Comparison of ENCODE assay signal across 14 mouse cellular contexts in the genomic region with DNA sequence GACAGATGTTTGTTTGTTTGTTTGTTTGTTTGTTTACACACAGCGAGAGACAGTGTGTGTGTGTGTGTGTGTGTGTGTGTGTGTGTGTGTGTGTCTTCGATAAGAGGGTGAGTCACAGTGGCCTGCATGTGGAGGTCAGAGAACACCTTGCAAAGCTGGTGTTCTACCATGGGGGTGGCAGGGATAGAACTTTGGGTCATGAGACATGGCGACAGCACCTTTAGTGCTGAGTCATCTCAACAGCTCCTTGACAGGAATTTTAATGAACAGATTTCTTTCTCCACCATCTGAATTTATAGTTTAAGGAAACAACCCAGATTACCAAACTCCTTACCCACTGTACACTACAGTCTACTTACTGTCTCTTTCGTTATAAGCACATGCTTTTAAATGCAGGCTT. TPM values are rescaled to one million over a fixed set of nuclear protein-coding genes. Genes with fewer than 3 reads are reported as not detected.
DNase-seq lines count a peak whose midpoint lies in the region; ATAC-seq and TF ChIP-seq lines count a peak whose summit lies in the region.
"Had no signal": no experiment of that assay in that cellular context is flagged by ENCODE, and none has a peak within 500 bp of the region (broad histone marks: within the 10 kb centered on the region; RNA-seq: fewer than 3 reads in every experiment).

No protein-coding gene starts in this region.

- no peaks in the 10 kb centered on the region for H3K9me3 ChIP-seq in heart, postnatal 0 days (replicated peaks; ENCODE audit: control insufficient read depth, low read length)
- H3K9me3 ChIP-seq in ES-Bruce4 (replicated peaks; ENCODE audit: control insufficient read depth, insufficient read depth, low read length, poor library complexity, severe bottlenecking): no peaks in the 10 kb centered on the region
- H3K9me3 ChIP-seq in liver, embryonic 13.5 days (replicated peaks): no peaks in the 10 kb centered on the region
- no peaks in the 10 kb centered on the region for H3K9me3 ChIP-seq in hindbrain, embryonic 14.5 days (ENCODE audit: control insufficient read depth, low read length)
- H3K9me3 ChIP-seq in forebrain, embryonic 16.5 days (ENCODE audit: control insufficient read depth, low read length): no peaks in the 10 kb centered on the region
- H3K9me3 ChIP-seq: embryonic facial prominence, embryonic 15.5 days; hindbrain, embryonic 10.5 days; limb, embryonic 15.5 days had no signal

- WGBS in heart, postnatal 0 days: 68% methylated on average over 4 of the region's 4 CpGs
- WGBS in liver, embryonic 13.5 days (ENCODE audit: insufficient replicate concordance): 80% methylated on average over 4 of the region's 4 CpGs
- 86% methylated on average over 4 of the region's 4 CpGs for whole genome bisulfite sequencing in hindbrain, embryonic 14.5 days
- WGBS in forebrain, embryonic 16.5 days: 92% methylated on average over 4 of the region's 4 CpGs

- no peak for DNase-seq in gastrocnemius, adult 2 months
- no peak for DNase-seq in gastrocnemius, adult 18-20 months (ENCODE audit: low spot score)
- DNase-seq in heart, postnatal 0 days (ENCODE audit: low spot score): peak; percentile 21
- DNase-seq in heart, adult 18-20 months: no peak
- DNase-seq in liver, embryonic 13.5 days: no peak
- DNase-seq in hindbrain, embryonic 14.5 days (ENCODE audit: low spot score): no peak
- DNase-seq: cerebellum, adult 18-20 months; lung, postnatal 36 days; thymus, postnatal 36 days had no signal

- peak overlapping the region; percentile 49 for H3K4me3 ChIP-seq in gastrocnemius, adult 2 months
- H3K4me3 ChIP-seq in heart, postnatal 0 days (ENCODE audit: low read depth, low read length): 0 out of 2 replicates have a peak overlapping the region, but pooled peaks have one; percentile 1
- H3K4me3 ChIP-seq in ES-Bruce4 (ENCODE audit: low read depth, low read length): no peak overlapping the region
- no peak overlapping the region for H3K4me3 ChIP-seq in liver, embryonic 13.5 days (replicated peaks)
- no peak overlapping the region for H3K4me3 ChIP-seq in hindbrain, embryonic 14.5 days (replicated peaks; ENCODE audit: low read length)
- H3K4me3 ChIP-seq in forebrain, embryonic 16.5 days (replicated peaks; ENCODE audit: low read length): no peak overlapping the region
- H3K4me3 ChIP-seq: embryonic facial prominence, embryonic 15.5 days; hindbrain, embryonic 10.5 days; limb, embryonic 15.5 days had no signal

- intact Hi-C loops in gastrocnemius, adult 2 months (cut with DNase I): no loop called here

- no peaks in the 10 kb centered on the region for H3K36me3 ChIP-seq in heart, postnatal 0 days (replicated peaks; ENCODE audit: control insufficient read depth, insufficient read depth, low read length)
- H3K36me3 ChIP-seq in ES-Bruce4 (ENCODE audit: control insufficient read depth, insufficient read depth, low read length, poor library complexity, severe bottlenecking): no peaks in the 10 kb centered on the region
- H3K36me3 ChIP-seq in liver, embryonic 13.5 days: peaks cover 5% of the 10 kb centered on the region; the same call in 1 of the 2 replicates
- no peaks in the 10 kb centered on the region for H3K36me3 ChIP-seq in hindbrain, embryonic 14.5 days (replicated peaks; ENCODE audit: control insufficient read depth, insufficient read depth)
- H3K36me3 ChIP-seq in forebrain, embryonic 16.5 days (ENCODE audit: control insufficient read depth, insufficient read depth): no peaks in the 10 kb centered on the region
- H3K36me3 ChIP-seq: embryonic facial prominence, embryonic 15.5 days; limb, embryonic 15.5 days had no signal

- no peak for TF ChIP-seq EP300 in heart, postnatal 0 days (IDR thresholded peaks at IDR 0.05; ENCODE audit: low read depth)
- TF ChIP-seq EP300 in ES-Bruce4 (IDR thresholded peaks at IDR 0.05; ENCODE audit: insufficient read depth, low read depth, low read length): no peak

- no peak for TF ChIP-seq POLR2A in ES-Bruce4 (IDR thresholded peaks at IDR 0.05; ENCODE audit: insufficient read depth, low read length)

- H3K27me3 ChIP-seq in heart, postnatal 0 days (ENCODE audit: control insufficient read depth, insufficient read depth, low read length): no peaks in the 10 kb centered on the region
- no peaks in the 10 kb centered on the region for H3K27me3 ChIP-seq in ES-Bruce4 (ENCODE audit: control insufficient read depth, insufficient read depth, low read length, poor library complexity, severe bottlenecking)
- no peaks in the 10 kb centered on the region for H3K27me3 ChIP-seq in liver, embryonic 13.5 days
- H3K27me3 ChIP-seq in hindbrain, embryonic 14.5 days (ENCODE audit: control insufficient read depth, insufficient read depth, low read length): no peaks in the 10 kb centered on the region
- H3K27me3 ChIP-seq in forebrain, embryonic 16.5 days (replicated peaks; ENCODE audit: control insufficient read depth, insufficient read depth, low read length): 0 out of 2 replicates have a peak, but pooled peaks cover under 1% of the 10 kb centered on the region
- H3K27me3 ChIP-seq: embryonic facial prominence, embryonic 15.5 days; limb, embryonic 15.5 days had no signal

- no peak for TF ChIP-seq CTCF in gastrocnemius, adult 2 months (IDR thresholded peaks at IDR 0.05)
- no peak for TF ChIP-seq CTCF in heart, postnatal 0 days (IDR thresholded peaks at IDR 0.05; ENCODE audit: low read depth)
- TF ChIP-seq CTCF in ES-Bruce4 (IDR thresholded peaks at IDR 0.05; ENCODE audit: low read depth, low read length): no peak

- peak overlapping the region; percentile 85 for H3K27ac ChIP-seq in gastrocnemius, adult 2 months
- H3K27ac ChIP-seq in heart, postnatal 0 days (ENCODE audit: low read depth): peak overlapping the region; percentile 86
- peak overlapping the region; percentile 4; the same call in 1 of the 2 replicates for H3K27ac ChIP-seq in ES-Bruce4 (ENCODE audit: insufficient read depth, low read length)
- peak overlapping the region; percentile 84; the same call in 1 of the 2 replicates for H3K27ac ChIP-seq in liver, embryonic 13.5 days
- no peak overlapping the region for H3K27ac ChIP-seq in hindbrain, embryonic 14.5 days
- no peak overlapping the region for H3K27ac ChIP-seq in forebrain, embryonic 16.5 days (ENCODE audit: low read length)
- H3K27ac ChIP-seq: embryonic facial prominence, embryonic 15.5 days; hindbrain, embryonic 10.5 days; limb, embryonic 15.5 days had no signal

- ATAC-seq in heart, postnatal 0 days (ENCODE audit: insufficient read depth, low read depth): no peak
- ATAC-seq in liver, embryonic 13.5 days (ENCODE audit: low read depth): no peak
- ATAC-seq in hindbrain, embryonic 14.5 days (ENCODE audit: low FRiP score): no peak
- no peak for ATAC-seq in forebrain, embryonic 16.5 days

- H3K4me2 ChIP-seq in heart, postnatal 0 days (ENCODE audit: low read depth, low read length): peak overlapping the region; percentile 80; the same call in 1 of the 2 replicates
- 0 out of 2 replicates have a peak overlapping the region, but pooled peaks have one; percentile 84 for H3K4me2 ChIP-seq in liver, embryonic 13.5 days
- no peak overlapping the region for H3K4me2 ChIP-seq in hindbrain, embryonic 14.5 days (replicated peaks)
- H3K4me2 ChIP-seq in forebrain, embryonic 16.5 days (ENCODE audit: low read length): no peak overlapping the region
- H3K4me2 ChIP-seq: embryonic facial prominence, embryonic 15.5 days; limb, embryonic 15.5 days had no signal

- H3K4me1 ChIP-seq in heart, postnatal 0 days (ENCODE audit: control insufficient read depth, insufficient read depth): peaks cover 33% of the 10 kb centered on the region
- peaks cover 2% of the 10 kb centered on the region for H3K4me1 ChIP-seq in ES-Bruce4 (ENCODE audit: control insufficient read depth, insufficient read depth, low read length)
- peaks cover 68% of the 10 kb centered on the region for H3K4me1 ChIP-seq in liver, embryonic 13.5 days (replicated peaks)
- H3K4me1 ChIP-seq in hindbrain, embryonic 14.5 days (replicated peaks; ENCODE audit: control insufficient read depth, insufficient read depth, low read length): peaks cover 18% of the 10 kb centered on the region
- peaks cover 12% of the 10 kb centered on the region for H3K4me1 ChIP-seq in forebrain, embryonic 16.5 days (replicated peaks; ENCODE audit: control insufficient read depth, insufficient read depth, low read length)

- H3K9ac ChIP-seq in heart, postnatal 0 days (replicated peaks; ENCODE audit: low read depth, low read length): no peak overlapping the region
- H3K9ac ChIP-seq in ES-Bruce4 (ENCODE audit: low read depth, poor library complexity, severe bottlenecking): no peak overlapping the region
- H3K9ac ChIP-seq in liver, embryonic 13.5 days: no peak overlapping the region
- no peak overlapping the region for H3K9ac ChIP-seq in hindbrain, embryonic 14.5 days
- no peak overlapping the region for H3K9ac ChIP-seq in forebrain, embryonic 16.5 days (replicated peaks; ENCODE audit: low read depth, low read length)
- H3K9ac ChIP-seq: embryonic facial prominence, embryonic 15.5 days; limb, embryonic 15.5 days had no signal

RNA-seq across cellular contexts. Expression of a gene that starts 4.3 kb away (rescaled TPM):
- 10 to 100 TPM in 1 of 2 experiments, 1 to 10 TPM in 1; 8.1 to 11.5 TPM for total RNA-seq in gastrocnemius, adult 2 months (2021)
- 1 to 10 TPM; 9.1 to 9.2 TPM for total RNA-seq in gastrocnemius, adult 18-20 months (2021)
- 13.2 and 14.1 TPM in 2 replicates for total RNA-seq in heart, postnatal 0 days (2014; rRNA removed; ENCODE audit: low replicate concordance)
- polyA plus RNA-seq in heart, postnatal 0 days (2015; fragmentation: Nextera tagmentation; extraction: Ambion mirVana): 12.8 and 13.6 TPM in 2 replicates
- total RNA-seq in heart, adult 18-20 months (2021): 10 to 100 TPM; 15.3 to 16.4 TPM
- polyA plus RNA-seq in ES-Bruce4 (2011; ENCODE audit: insufficient read depth, insufficient read length, low read depth, missing spikeins): 43.3 and 49.0 TPM in 2 replicates
- 8.1 and 11.7 TPM in 2 replicates for polyA plus RNA-seq in liver, embryonic 13.5 days (2015; fragmentation: Nextera tagmentation; extraction: Ambion mirVana)
- 27.0 and 32.2 TPM in 2 replicates for polyA plus RNA-seq in hindbrain, embryonic 14.5 days (2014; fragmentation: Nextera tagmentation; extraction: Ambion mirVana)
- 20.7 and 22.1 TPM in 2 replicates for polyA plus RNA-seq in forebrain, embryonic 16.5 days (2015; fragmentation: Nextera tagmentation; extraction: Ambion mirVana)

Comparison
In these comparisons a context has a peak if more than half of its experiments do, and no peak if none do; other contexts are left out.
1. H3K27ac ChIP-seq: peak in gastrocnemius, adult 2 months (single experiment), heart, postnatal 0 days (single experiment), ES-Bruce4 (single experiment) and liver, embryonic 13.5 days (single experiment); none in hindbrain, embryonic 14.5 days (single experiment) and forebrain, embryonic 16.5 days (single experiment).
2. H3K4me3 ChIP-seq: peak in gastrocnemius, adult 2 months (single experiment) and heart, postnatal 0 days (single experiment); none in ES-Bruce4 (single experiment), liver, embryonic 13.5 days (single experiment), hindbrain, embryonic 14.5 days (single experiment) and forebrain, embryonic 16.5 days (single experiment).
3. H3K4me2 ChIP-seq: peak in heart, postnatal 0 days (single experiment) and liver, embryonic 13.5 days (single experiment); none in hindbrain, embryonic 14.5 days (single experiment) and forebrain, embryonic 16.5 days (single experiment).